Mouse (Mus musculus) heart, embryonic 16.5 days (tissue): ENCODE measurements around the gene Slc26a1. TPM values are rescaled to one million over a fixed set of nuclear protein-coding genes. Genes with fewer than 3 reads are reported as not detected.
A peak's percentile ranks its signal among the peaks of the same experiment; 100 is the strongest.

ENCODE experiments used
- ATAC-seq: fragments of 200-750 bp; cut with Nextera tagmentation; replicated peaks from 2 replicates; pipeline ENCODE4 v1.8.0; 2017; ENCODE audit warnings: moderate number of reproducible peaks; ENCODE audit not compliant: insufficient read depth, low FRiP score; ENCODE audit errors: extremely low read depth
- H3K27ac ChIP-seq: fragments of 300-500 bp; sonication (generic); 2 replicates; pipeline ENCODE4 v1.5.1; 2014; ENCODE audit warnings: mild to moderate bottlenecking, low read length, control low read depth, moderate library complexity
- H3K27me3 ChIP-seq: fragments of 300-500 bp; sonication (generic); 2 replicates; pipeline ENCODE4 v1.6.1; 2014; ENCODE audit warnings: low read length, mixed read lengths; ENCODE audit not compliant: control insufficient read depth, insufficient read depth
- H3K36me3 ChIP-seq: fragments of 300-500 bp; sonication (generic); 2 replicates; pipeline ENCODE4 v1.6.1; 2014; ENCODE audit not compliant: control insufficient read depth, insufficient read depth
- H3K4me1 ChIP-seq: fragments of 300-500 bp; sonication (generic); 2 replicates; pipeline ENCODE4 v1.6.1; 2014; ENCODE audit warnings: low read length, mixed read lengths; ENCODE audit not compliant: control insufficient read depth, insufficient read depth
- H3K4me2 ChIP-seq: fragments of 300-500 bp; sonication (generic); 2 replicates; pipeline ENCODE4 v1.6.1; 2014; ENCODE audit warnings: low read depth, mild to moderate bottlenecking, control low read depth, low read length
- H3K4me3 ChIP-seq: fragments of 300-500 bp; sonication (generic); 2 replicates; pipeline ENCODE4 v1.5.1; 2014; ENCODE audit warnings: mild to moderate bottlenecking, control low read depth, low read length
- H3K9ac ChIP-seq: fragments of 300-500 bp; sonication (generic); 2 replicates; pipeline ENCODE4 v1.6.1; 2014; ENCODE audit warnings: low read length, control low read depth
- H3K9me3 ChIP-seq: fragments of 300-500 bp; sonication (generic); replicated peaks from 2 replicates; pipeline ENCODE4 v1.6.1; 2016; ENCODE audit warnings: low read length; ENCODE audit not compliant: control insufficient read depth
- WGBS: fragments of 180-500 bp; shearing (Covaris S2); extraction: QIAGEN DNeasy Blood & Tissue Kit; methylation state at CpG from one replicate; pipeline ENCODE4 v1.1.7; 2014; 5-methylcytosine and 5-hydroxymethylcytosine counted together
- polyA plus RNA-seq: library from polyadenylated mRNA; unstranded; fragments of >200 nt; fragmentation: Nextera tagmentation; extraction: Ambion mirVana; gene quantifications from 2 replicates; pipeline ENCODE4 v1.2.1, GENCODE M21; 2015

The Slc26a1 gene
- polyA plus RNA-seq, 1 experiment from 2014 or later = 0.41 TPM

- H3K27ac ChIP-seq = peak overlapping the region; percentile 71
- peak overlapping the region; percentile 68 for H3K9ac ChIP-seq
- H3K4me2 ChIP-seq = peak overlapping the region; percentile 67
- no peaks in the 10 kb centered on the region for H3K9me3 ChIP-seq
- H3K4me3 ChIP-seq = peak overlapping the region; percentile 41
- H3K4me1 ChIP-seq = peaks cover 13% of the 10 kb centered on the region
- H3K27me3 ChIP-seq = no peaks in the 10 kb centered on the region
- ATAC-seq = peak; percentile 80
- H3K36me3 ChIP-seq = peaks cover 4% of the 10 kb centered on the region; the same call in 1 of the 2 replicates
- 5% methylated on average over 25 of the region's 25 CpGs for whole genome bisulfite sequencing
Measured at GRCm38 (mm10) chr5:108677605-108678295, 2.4 kb upstream of the Slc26a1 start.

DNA sequence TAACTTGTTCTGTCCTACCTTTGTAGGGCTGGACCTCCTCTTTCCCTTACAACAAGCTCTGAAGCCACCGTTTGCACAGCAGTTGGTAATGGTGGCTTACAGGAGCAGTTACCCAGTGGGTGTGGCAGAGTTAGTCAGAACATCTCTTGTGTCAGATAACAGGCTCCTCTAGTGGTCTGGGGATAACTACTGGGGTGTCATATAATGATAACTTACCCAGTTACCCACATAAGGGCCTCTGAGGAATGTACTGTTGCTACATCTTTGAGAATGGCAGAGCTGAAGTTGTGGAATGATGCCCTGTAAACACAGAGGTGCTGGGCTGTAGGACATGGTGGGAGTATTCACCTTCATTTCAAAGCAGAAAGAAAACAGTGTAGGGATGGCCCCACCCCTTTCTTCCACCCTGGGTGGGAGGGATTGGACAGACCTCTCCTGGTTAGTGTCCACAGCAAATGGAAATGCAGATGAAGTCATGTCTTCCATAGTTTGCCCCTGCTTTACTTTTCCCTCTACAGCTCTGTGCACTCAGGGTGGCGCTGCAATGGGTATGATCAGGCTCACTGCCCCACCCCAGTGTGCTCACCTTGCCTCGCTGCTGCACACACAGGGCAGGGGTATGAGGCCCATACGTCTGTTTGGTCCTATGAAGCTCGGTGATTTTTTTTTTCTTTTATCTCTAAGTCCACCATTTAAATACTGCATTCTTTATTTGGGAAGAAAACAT lies 1.6 kb upstream of the Slc26a1 start:
- 14% methylated on average over 5 of the region's 5 CpGs for WGBS
- ATAC-seq = peak; percentile 29; the same call in 1 of the 2 replicates
- peak overlapping the region; percentile 67 for H3K4me2 ChIP-seq

GRCm38 (mm10) chr5:108674624-108675023 lies 745 bp downstream of the Slc26a1 start:
- no peak for ATAC-seq
- H3K4me3 ChIP-seq = no peak overlapping the region
- whole genome bisulfite sequencing = 83% methylated on average over 2 of the region's 2 CpGs
- H3K27ac ChIP-seq = no peak overlapping the region
- peaks cover 20% of the 10 kb centered on the region for H3K4me1 ChIP-seq
- no peak overlapping the region for H3K4me2 ChIP-seq
- H3K9me3 ChIP-seq = no peaks in the 10 kb centered on the region
- no peak overlapping the region for H3K9ac ChIP-seq
- no peaks in the 10 kb centered on the region for H3K27me3 ChIP-seq
- H3K36me3 ChIP-seq = peaks cover 21% of the 10 kb centered on the region

More for the DNA sequence above, 1.6 kb upstream of the Slc26a1 start:
- Histone ChIP-seq H3K27ac (no peak overlapping the region; the same call in 1 of the 2 replicates), H3K9ac (peak overlapping the region; percentile 68), H3K4me3 (peak overlapping the region; percentile 41), H3K36me3 (peaks cover 12% of the 10 kb centered on the region), H3K27me3 (no peaks in the 10 kb centered on the region), H3K4me1 (peaks cover 13% of the 10 kb centered on the region), H3K9me3 (no peaks in the 10 kb centered on the region)

DNA sequence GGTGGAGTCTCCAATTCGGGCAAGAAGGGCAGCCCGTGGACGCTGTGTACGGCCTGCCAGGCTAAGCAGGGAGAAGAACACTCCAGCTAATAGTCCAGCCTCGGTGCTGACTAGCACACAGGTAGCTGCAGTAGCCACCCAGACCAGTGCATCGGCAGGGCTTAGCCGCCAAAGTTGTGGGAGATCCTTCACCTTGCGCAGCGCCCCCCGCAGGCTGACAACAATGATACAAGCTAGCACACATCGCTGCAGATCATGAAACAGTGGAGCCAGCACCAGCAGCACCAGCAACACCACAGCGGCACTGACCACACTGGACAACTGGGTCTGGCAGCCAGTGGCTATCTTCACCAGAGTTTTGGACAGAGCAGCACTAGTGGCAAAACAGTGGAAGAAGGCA lies 3.6 kb downstream of the Slc26a1 start:
- H3K9me3 ChIP-seq = no peaks in the 10 kb centered on the region
- no peak overlapping the region for H3K4me3 ChIP-seq
- no peak overlapping the region for H3K4me2 ChIP-seq
- H3K27ac ChIP-seq = no peak overlapping the region
- no peak for ATAC-seq
- no peak overlapping the region for H3K9ac ChIP-seq
- H3K27me3 ChIP-seq = no peaks in the 10 kb centered on the region
- WGBS = 93% methylated on average over 12 of the region's 12 CpGs
- H3K36me3 ChIP-seq = peaks cover 21% of the 10 kb centered on the region
- H3K4me1 ChIP-seq = peaks cover 14% of the 10 kb centered on the region

- H3K9me3 ChIP-seq = no peaks in the 10 kb centered on the region
- no peaks in the 10 kb centered on the region for H3K27me3 ChIP-seq
- no peak overlapping the region for H3K27ac ChIP-seq
- peaks cover 12% of the 10 kb centered on the region for H3K4me1 ChIP-seq
- H3K9ac ChIP-seq = no peak overlapping the region
- ATAC-seq = no peak
- H3K36me3 ChIP-seq = peaks cover 21% of the 10 kb centered on the region
- H3K4me2 ChIP-seq = 0 out of 2 replicates have a peak overlapping the region, but pooled peaks have one; percentile 88
- no peak overlapping the region for H3K4me3 ChIP-seq
Measured at GRCm38 (mm10) chr5:108670785-108671184, 4.6 kb downstream of the Slc26a1 start.

- peak overlapping the region; percentile 90 for H3K9ac ChIP-seq
- H3K36me3 ChIP-seq = peaks cover 21% of the 10 kb centered on the region
- no peaks in the 10 kb centered on the region for H3K27me3 ChIP-seq
- whole genome bisulfite sequencing = 74% methylated on average over 9 of the region's 9 CpGs
- peak overlapping the region; percentile 88 for H3K4me2 ChIP-seq
- peak overlapping the region; percentile 68 for H3K4me3 ChIP-seq
- no peak overlapping the region for H3K27ac ChIP-seq
- H3K9me3 ChIP-seq = no peaks in the 10 kb centered on the region
- ATAC-seq = no peak
- H3K4me1 ChIP-seq = peaks cover 12% of the 10 kb centered on the region
Measured at GRCm38 (mm10) chr5:108669986-108670385, 5.4 kb downstream of the Slc26a1 start.

DNA sequence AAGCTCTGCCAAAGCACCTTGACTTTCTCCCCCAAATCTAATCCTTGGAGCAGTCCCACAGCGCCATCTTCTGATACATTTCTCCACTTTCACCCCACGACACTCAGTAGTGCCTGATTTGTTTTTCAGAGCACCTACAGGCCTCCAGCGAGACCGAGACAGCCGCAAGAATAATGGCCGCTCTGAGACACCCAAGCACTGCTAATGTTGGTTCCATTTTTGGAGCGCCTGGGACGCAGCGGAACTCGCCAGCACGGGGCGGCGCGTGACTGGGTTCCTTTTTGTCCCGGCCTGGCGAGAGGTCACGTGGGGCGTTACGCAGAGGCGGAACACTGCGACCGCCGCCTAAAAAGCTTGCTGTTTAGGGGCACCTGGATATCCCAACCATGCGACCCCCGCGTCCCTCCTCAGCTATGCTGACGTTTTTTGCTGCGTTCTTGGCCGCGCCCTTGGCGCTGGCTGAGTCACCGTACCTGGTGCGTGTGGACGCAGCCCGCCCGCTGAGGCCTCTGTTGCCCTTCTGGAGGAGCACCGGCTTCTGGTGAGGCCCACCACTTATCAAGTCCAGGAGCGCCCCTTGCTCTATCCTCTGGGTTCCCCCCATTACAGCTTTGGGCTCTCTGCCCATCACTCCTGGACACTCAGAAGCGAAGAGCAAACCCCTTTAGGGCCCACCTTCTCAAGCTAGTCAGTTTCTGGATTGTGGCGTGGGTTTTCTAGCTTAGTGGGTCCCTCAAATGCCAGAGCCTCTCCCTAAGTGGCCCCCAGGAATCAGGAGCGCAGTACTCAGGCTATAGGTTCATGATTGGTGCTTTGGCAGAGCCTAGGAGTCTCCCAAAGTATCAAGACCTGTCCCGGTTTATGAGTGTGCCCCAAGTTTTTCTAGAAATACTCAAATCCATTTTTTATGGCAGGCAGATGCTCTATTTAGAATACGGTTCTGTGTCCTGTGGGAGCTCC lies 6.1 kb downstream of the Slc26a1 start, which contains the start of gene Dgkq:
Dgkq (minus strand) TSS at position 696 of the 960 bp plus-strand sequence.
- Histone ChIP-seq H3K27ac (peak within 1 kb of the TSS; percentile 88), H3K9me3 (no peaks in the 10 kb centered on the region), H3K4me1 (peaks cover 12% of the 10 kb centered on the region), H3K4me3 (peak within 1 kb of the TSS; percentile 68), H3K36me3 (peaks cover 21% of the 10 kb centered on the region), H3K9ac (peak within 1 kb of the TSS; percentile 90), H3K4me2 (peak within 1 kb of the TSS; percentile 88), H3K27me3 (0 out of 2 replicates have a peak, but pooled peaks cover 2% of the 10 kb centered on the region)
- peak; percentile 87 for ATAC-seq
- 5% methylated on average over 43 of the region's 43 CpGs for WGBS

DNA sequence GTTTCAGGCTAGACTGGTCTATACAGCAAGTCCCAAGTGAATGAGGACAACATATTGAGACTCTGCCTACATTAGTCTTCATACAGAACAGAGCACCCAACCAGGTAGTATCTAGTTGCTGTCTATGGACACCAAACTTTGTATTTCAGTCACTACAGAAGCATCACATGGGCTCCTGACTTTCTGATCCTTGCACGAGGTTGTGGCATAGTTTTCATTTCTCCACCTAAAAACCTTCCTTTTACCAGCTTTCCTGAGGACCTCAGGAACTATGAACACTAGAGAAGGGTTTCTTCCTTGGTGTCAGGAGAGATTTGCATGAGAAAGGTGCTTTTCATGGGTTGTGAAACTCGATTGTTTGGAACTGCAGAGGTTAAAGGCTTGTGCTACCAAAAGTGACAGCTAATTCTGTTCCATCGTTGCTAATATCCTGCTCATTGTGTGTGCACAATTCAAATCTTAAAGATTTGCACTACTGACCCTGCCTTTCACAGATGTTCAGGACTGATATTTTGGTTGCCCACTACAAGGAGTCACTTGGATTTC lies 6.9 kb downstream of the Slc26a1 start:
- WGBS = 18% methylated on average over 3 of the region's 3 CpGs
- H3K36me3 ChIP-seq = peaks cover 21% of the 10 kb centered on the region
- 0 out of 2 replicates have a peak, but pooled peaks cover 2% of the 10 kb centered on the region for H3K27me3 ChIP-seq
- no peaks in the 10 kb centered on the region for H3K9me3 ChIP-seq
- peak overlapping the region; percentile 88 for H3K4me2 ChIP-seq
- H3K9ac ChIP-seq = peak overlapping the region; percentile 90
- H3K4me3 ChIP-seq = peak overlapping the region; percentile 68
- peaks cover 12% of the 10 kb centered on the region for H3K4me1 ChIP-seq
- no peak for ATAC-seq
- H3K27ac ChIP-seq = peak overlapping the region; percentile 88
